Mouse (Mus musculus): ENCODE results near the gene Ptk7. TPM values are rescaled to one million over a fixed set of nuclear protein-coding genes. Genes with fewer than 3 reads are reported as not detected.

The Ptk7 gene
- polyA plus RNA-seq (2014; fragmentation: Illumina TruSeq; extraction: RNeasy Lipid Tissue Mini Kit (QIAGEN cat#74804); ENCODE audit: low read depth, low replicate concordance), result not detected

GRCm38 (mm10) chr17:46628791-46629684, at the start of gene Ptk7:
Gene Ptk7 (minus strand): TSS chr17:46629504.

GRCm38 (mm10) chr17:46678416-46678815, 49.1 kb upstream of the Ptk7 start, which contains the start of gene Mea1:
Gene Mea1 (plus strand): TSS chr17:46678793.

GRCm38 (mm10) chr17:46673850-46674529, 44.7 kb upstream of the Ptk7 start, which contains the start of gene Rrp36:
Gene Rrp36 (minus strand): TSS chr17:46674352.

GRCm38 (mm10) chr17:46650232-46651031, 21.1 kb upstream of the Ptk7 start, which contains the start of gene Cul7:
Gene Cul7 (plus strand): TSS chr17:46650337.

GRCm38 (mm10) chr17:46645561-46646321, 16.4 kb upstream of the Ptk7 start, which contains the start of the genes Klc4 and Mrpl2:
Gene Klc4 (minus strand): TSS chr17:46646022.
Gene Mrpl2 (plus strand): TSS chr17:46646229.

GRCm38 (mm10) chr17:46555673-46556583, 73.4 kb downstream of the Ptk7 start, which contains the start of gene Srf:
Gene Srf (minus strand): TSS chr17:46556175.

GRCm38 (mm10) chr17:46545813-46546564, 83.3 kb downstream of the Ptk7 start, which contains the start of gene Cul9:
Gene Cul9 (minus strand): TSS chr17:46546388.

Other genes starting within 250 kb of the Ptk7 start
- gene Zfp318, start 245.8 kb downstream of the Ptk7 start, polyA plus RNA-seq (2014; fragmentation: Illumina TruSeq; extraction: RNeasy Lipid Tissue Mini Kit (QIAGEN cat#74804); ENCODE audit: low read depth, low replicate concordance), result 19.5 TPM
- gene Crip3, start 200.6 kb downstream of the Ptk7 start, polyA plus RNA-seq (2014; fragmentation: Illumina TruSeq; extraction: RNeasy Lipid Tissue Mini Kit (QIAGEN cat#74804); ENCODE audit: low read depth, low replicate concordance), result not detected
- gene Slc22a7, start 191.0 kb downstream of the Ptk7 start, polyA plus RNA-seq (2014; fragmentation: Illumina TruSeq; extraction: RNeasy Lipid Tissue Mini Kit (QIAGEN cat#74804); ENCODE audit: low read depth, low replicate concordance), result 3.3 TPM
- gene Ttbk1, start 141.8 kb downstream of the Ptk7 start, polyA plus RNA-seq (2014; fragmentation: Illumina TruSeq; extraction: RNeasy Lipid Tissue Mini Kit (QIAGEN cat#74804); ENCODE audit: low read depth, low replicate concordance), result 0.05 TPM
- 3.6 TPM for gene Dnph1, start 132.8 kb downstream of the Ptk7 start, polyA plus RNA-seq (2014; fragmentation: Illumina TruSeq; extraction: RNeasy Lipid Tissue Mini Kit (QIAGEN cat#74804); ENCODE audit: low read depth, low replicate concordance)
- gene Cul9, start 83.1 kb downstream of the Ptk7 start, polyA plus RNA-seq (2014; fragmentation: Illumina TruSeq; extraction: RNeasy Lipid Tissue Mini Kit (QIAGEN cat#74804); ENCODE audit: low read depth, low replicate concordance), result 0.87 TPM
- gene Srf, start 73.3 kb downstream of the Ptk7 start, polyA plus RNA-seq (2014; fragmentation: Illumina TruSeq; extraction: RNeasy Lipid Tissue Mini Kit (QIAGEN cat#74804); ENCODE audit: low read depth, low replicate concordance), result 0.29 TPM
- 1.0 TPM for gene Klc4, start 16.5 kb upstream of the Ptk7 start, polyA plus RNA-seq (2014; fragmentation: Illumina TruSeq; extraction: RNeasy Lipid Tissue Mini Kit (QIAGEN cat#74804); ENCODE audit: low read depth, low replicate concordance)
- 3.9 TPM for gene Mrpl2, start 16.7 kb upstream of the Ptk7 start, polyA plus RNA-seq (2014; fragmentation: Illumina TruSeq; extraction: RNeasy Lipid Tissue Mini Kit (QIAGEN cat#74804); ENCODE audit: low read depth, low replicate concordance)
- 0.19 TPM for gene Cul7, start 20.8 kb upstream of the Ptk7 start, polyA plus RNA-seq (2014; fragmentation: Illumina TruSeq; extraction: RNeasy Lipid Tissue Mini Kit (QIAGEN cat#74804); ENCODE audit: low read depth, low replicate concordance)
- gene Rrp36, start 44.8 kb upstream of the Ptk7 start, polyA plus RNA-seq (2014; fragmentation: Illumina TruSeq; extraction: RNeasy Lipid Tissue Mini Kit (QIAGEN cat#74804); ENCODE audit: low read depth, low replicate concordance), result 3.1 TPM
- gene Mea1, start 49.3 kb upstream of the Ptk7 start, polyA plus RNA-seq (2014; fragmentation: Illumina TruSeq; extraction: RNeasy Lipid Tissue Mini Kit (QIAGEN cat#74804); ENCODE audit: low read depth, low replicate concordance), result 11.7 TPM
- 6.7 TPM for gene Klhdc3, start 51.4 kb upstream of the Ptk7 start, polyA plus RNA-seq (2014; fragmentation: Illumina TruSeq; extraction: RNeasy Lipid Tissue Mini Kit (QIAGEN cat#74804); ENCODE audit: low read depth, low replicate concordance)
- gene Ppp2r5d, start 75.6 kb upstream of the Ptk7 start, polyA plus RNA-seq (2014; fragmentation: Illumina TruSeq; extraction: RNeasy Lipid Tissue Mini Kit (QIAGEN cat#74804); ENCODE audit: low read depth, low replicate concordance), result 6.5 TPM
- 0.90 TPM for gene Pex6, start 82.0 kb upstream of the Ptk7 start, polyA plus RNA-seq (2014; fragmentation: Illumina TruSeq; extraction: RNeasy Lipid Tissue Mini Kit (QIAGEN cat#74804); ENCODE audit: low read depth, low replicate concordance)
- gene Gnmt, start 99.7 kb upstream of the Ptk7 start, polyA plus RNA-seq (2014; fragmentation: Illumina TruSeq; extraction: RNeasy Lipid Tissue Mini Kit (QIAGEN cat#74804); ENCODE audit: low read depth, low replicate concordance), result 173 TPM
- gene Cnpy3, start 122.7 kb upstream of the Ptk7 start, polyA plus RNA-seq (2014; fragmentation: Illumina TruSeq; extraction: RNeasy Lipid Tissue Mini Kit (QIAGEN cat#74804); ENCODE audit: low read depth, low replicate concordance), result 2.3 TPM
- not detected for gene Ptcra, start 134.2 kb upstream of the Ptk7 start, polyA plus RNA-seq (2014; fragmentation: Illumina TruSeq; extraction: RNeasy Lipid Tissue Mini Kit (QIAGEN cat#74804); ENCODE audit: low read depth, low replicate concordance)
- gene 2310039H08Rik, start 143.1 kb upstream of the Ptk7 start, polyA plus RNA-seq (2014; fragmentation: Illumina TruSeq; extraction: RNeasy Lipid Tissue Mini Kit (QIAGEN cat#74804); ENCODE audit: low read depth, low replicate concordance), result 19.9 TPM
- 34.9 TPM for gene Rpl7l1, start 153.2 kb upstream of the Ptk7 start, polyA plus RNA-seq (2014; fragmentation: Illumina TruSeq; extraction: RNeasy Lipid Tissue Mini Kit (QIAGEN cat#74804); ENCODE audit: low read depth, low replicate concordance)
- gene Bicral, start 229.0 kb upstream of the Ptk7 start, polyA plus RNA-seq (2014; fragmentation: Illumina TruSeq; extraction: RNeasy Lipid Tissue Mini Kit (QIAGEN cat#74804); ENCODE audit: low read depth, low replicate concordance), result 5.4 TPM

All from liver, adult 10 weeks (tissue).